Mouse (Mus musculus) frontal cortex, postnatal 10 days (tissue): ENCODE data around the gene Ppp2r5d.

Source experiments
- DNase-seq, 2 experiments: peaks; one replicate each; pipeline ENCODE4 v3.0.0; 2022; ENCODE audit warnings: low spot score in 2 of 2, mixed read lengths in 1 of 2

Ppp2r5d gene

GRCm38 (mm10) chr17:46645561-46646321 lies 59.2 kb downstream of the Ppp2r5d start, which contains the start of the genes Klc4 and Mrpl2:
Gene Klc4, minus strand, starts transcription at chr17:46646022.
Gene Mrpl2, plus strand, starts transcription at chr17:46646229.
- peak; percentile 97 to 99 for DNase-seq

GRCm38 (mm10) chr17:46644916-46645475 lies 59.9 kb downstream of the Ppp2r5d start:
- DNase-seq, result no peak

GRCm38 (mm10) chr17:46644152-46644805 lies 60.6 kb downstream of the Ppp2r5d start:
- no peak for DNase-seq

GRCm38 (mm10) chr17:46642060-46642459 lies 62.9 kb downstream of the Ppp2r5d start:
- no peak for DNase-seq

- no peak for DNase-seq
Measured at GRCm38 (mm10) chr17:46639929-46640328, 65.0 kb downstream of the Ppp2r5d start.

- peak in 1 of 2 experiments; percentile 57 for DNase-seq
Measured at GRCm38 (mm10) chr17:46636831-46637523, 67.9 kb downstream of the Ppp2r5d start.
